Mouse (Mus musculus): Measurements from ENCODE around the gene Tsc22d2. TPM values are rescaled to one million over a fixed set of nuclear protein-coding genes. Genes with fewer than 3 reads are reported as not detected.

Gene Tsc22d2
- polyA plus RNA-seq, 1 experiment from 2014 or later, result 3.8 TPM

GRCm38 (mm10) chr3:58490787-58491186 is 76.3 kb downstream of the Tsc22d2 start:
- no peak overlapping the region for H3K27ac ChIP-seq (replicated peaks)
- WGBS (ENCODE audit: insufficient replicate concordance), result 60% methylated on average over 7 of the region's 7 CpGs
- H3K4me2 ChIP-seq, result no peak overlapping the region
- H3K36me3 ChIP-seq (replicated peaks), result no peaks in the 10 kb centered on the region
- H3K27me3 ChIP-seq, result no peaks in the 10 kb centered on the region
- no peaks in the 10 kb centered on the region for H3K4me1 ChIP-seq (replicated peaks)
- no peak overlapping the region for H3K9ac ChIP-seq
- no peaks in the 10 kb centered on the region; the same call in 1 of the 2 replicates for H3K9me3 ChIP-seq (replicated peaks)
- H3K4me3 ChIP-seq (replicated peaks), result no peak overlapping the region
- no peak for ATAC-seq (ENCODE audit: insufficient read depth)

GRCm38 (mm10) chr3:58493621-58494020 is 79.1 kb downstream of the Tsc22d2 start:
- Histone ChIP-seq H3K9me3 (replicated peaks) (no peaks in the 10 kb centered on the region), H3K27me3 (no peaks in the 10 kb centered on the region), H3K4me1 (replicated peaks) (no peaks in the 10 kb centered on the region), H3K9ac (no peak overlapping the region), H3K4me2 (no peak overlapping the region), H3K4me3 (replicated peaks) (no peak overlapping the region), H3K36me3 (replicated peaks) (no peaks in the 10 kb centered on the region), H3K27ac (replicated peaks) (no peak overlapping the region)
- no peak for ATAC-seq (ENCODE audit: insufficient read depth)
- 50% methylated on average over 4 of the region's 4 CpGs for WGBS (ENCODE audit: insufficient replicate concordance)

DNA sequence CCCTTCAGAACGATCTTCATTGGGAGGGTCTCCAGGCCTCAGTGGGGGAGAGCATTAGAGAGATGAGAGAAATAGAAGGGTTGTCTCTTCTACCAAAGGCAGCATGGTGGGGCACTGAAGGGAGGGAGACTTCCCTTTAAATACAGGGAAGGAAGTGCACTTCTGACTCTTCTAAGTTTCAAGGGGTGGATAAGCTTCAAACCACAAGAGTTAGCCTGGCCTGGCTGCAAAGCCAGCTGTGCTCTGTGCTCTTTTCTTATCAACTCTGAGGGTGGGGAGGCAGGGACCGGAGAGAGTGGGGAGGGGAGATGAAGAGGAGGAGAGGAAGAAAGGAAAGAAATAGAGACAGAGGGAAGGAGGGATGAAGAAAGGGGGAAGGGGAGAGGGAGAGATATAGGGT is 87.4 kb downstream of the Tsc22d2 start:
- Histone ChIP-seq H3K4me2 (no peak overlapping the region), H3K36me3 (replicated peaks) (no peaks in the 10 kb centered on the region), H3K27me3 (no peaks in the 10 kb centered on the region), H3K4me3 (replicated peaks) (no peak overlapping the region), H3K9ac (no peak overlapping the region), H3K27ac (replicated peaks) (no peak overlapping the region), H3K9me3 (replicated peaks) (no peaks in the 10 kb centered on the region), H3K4me1 (replicated peaks) (no peaks in the 10 kb centered on the region; the same call in 1 of the 2 replicates)
- no peak for ATAC-seq (ENCODE audit: insufficient read depth)
- WGBS (ENCODE audit: insufficient replicate concordance), result 9% methylated on average over 2 of the region's 2 CpGs

GRCm38 (mm10) chr3:58503720-58504333 is 89.3 kb downstream of the Tsc22d2 start:
- Histone ChIP-seq H3K36me3 (replicated peaks) (no peaks in the 10 kb centered on the region), H3K9me3 (replicated peaks) (no peaks in the 10 kb centered on the region), H3K9ac (no peak overlapping the region), H3K27ac (replicated peaks) (no peak overlapping the region), H3K4me3 (replicated peaks) (no peak overlapping the region), H3K4me2 (no peak overlapping the region), H3K27me3 (no peaks in the 10 kb centered on the region), H3K4me1 (replicated peaks) (no peaks in the 10 kb centered on the region; the same call in 1 of the 2 replicates)
- WGBS (ENCODE audit: insufficient replicate concordance), result 51% methylated on average over 3 of the region's 3 CpGs
- no peak for ATAC-seq (ENCODE audit: insufficient read depth)

DNA sequence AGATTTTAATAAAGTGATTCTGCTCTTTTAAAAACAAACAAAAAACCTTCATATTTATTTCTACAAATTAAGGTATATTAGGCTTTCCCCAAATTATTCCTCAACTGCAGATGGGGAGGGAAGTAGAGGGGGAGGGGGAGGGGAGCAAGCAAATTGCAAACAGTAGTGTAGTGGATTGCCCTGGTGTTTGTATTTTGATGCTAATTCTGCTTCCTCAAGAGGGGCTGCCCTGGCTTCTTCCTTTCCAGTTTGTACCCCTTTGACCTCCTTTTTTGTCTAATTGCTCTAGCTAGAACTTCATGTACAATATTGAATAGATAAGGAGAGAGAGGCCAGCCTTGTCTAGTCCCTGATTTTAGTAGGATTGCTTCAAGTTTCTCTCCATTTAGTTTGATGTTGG is 90.2 kb downstream of the Tsc22d2 start:
- no peaks in the 10 kb centered on the region for H3K36me3 ChIP-seq (replicated peaks)
- H3K4me1 ChIP-seq (replicated peaks), result no peaks in the 10 kb centered on the region; the same call in 1 of the 2 replicates
- H3K27me3 ChIP-seq, result no peaks in the 10 kb centered on the region
- no peak overlapping the region for H3K9ac ChIP-seq
- no peak overlapping the region for H3K27ac ChIP-seq (replicated peaks)
- no peak overlapping the region for H3K4me2 ChIP-seq
- H3K9me3 ChIP-seq (replicated peaks), result no peaks in the 10 kb centered on the region
- H3K4me3 ChIP-seq (replicated peaks), result no peak overlapping the region
- no peak for ATAC-seq (ENCODE audit: insufficient read depth)

DNA sequence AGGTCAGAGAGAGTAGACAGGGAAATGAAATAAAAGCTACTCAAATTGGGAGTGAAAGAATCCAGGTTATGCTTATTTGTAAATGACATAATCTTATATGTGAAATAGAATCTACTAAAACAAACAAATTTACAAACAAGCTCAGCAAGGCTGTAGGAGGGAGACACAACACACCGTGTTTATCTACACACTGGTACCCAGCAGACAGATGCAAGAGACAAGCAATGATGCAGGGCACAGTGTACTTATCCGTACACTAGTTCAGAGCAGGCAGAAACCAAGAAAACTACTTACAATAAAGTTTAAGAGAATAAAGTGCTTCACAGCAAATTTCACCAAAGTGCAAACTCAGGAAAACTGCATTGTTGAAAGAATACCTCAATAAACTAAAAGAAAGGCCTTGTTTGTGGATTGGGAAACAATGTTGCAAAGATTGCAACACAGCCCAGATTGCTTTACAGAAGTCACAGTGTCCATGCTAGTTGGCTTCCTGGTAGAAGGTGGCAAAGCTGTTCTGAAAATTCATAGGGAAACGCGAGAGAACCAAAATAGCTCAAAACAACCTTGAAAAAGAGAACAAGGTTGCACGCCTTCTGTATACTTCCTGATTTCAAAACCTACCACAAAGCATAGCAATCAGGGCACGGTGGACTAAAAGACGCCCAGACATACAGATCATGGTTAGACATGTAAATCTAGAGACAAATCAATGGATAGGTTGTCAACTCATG is 93.7 kb downstream of the Tsc22d2 start:
- H3K27ac ChIP-seq (replicated peaks), result no peak overlapping the region; the same call in 1 of the 2 replicates
- no peaks in the 10 kb centered on the region for H3K36me3 ChIP-seq (replicated peaks)
- H3K4me2 ChIP-seq, result no peak overlapping the region
- H3K9me3 ChIP-seq (replicated peaks), result no peaks in the 10 kb centered on the region
- no peaks in the 10 kb centered on the region; the same call in 1 of the 2 replicates for H3K4me1 ChIP-seq (replicated peaks)
- H3K27me3 ChIP-seq, result no peaks in the 10 kb centered on the region
- H3K4me3 ChIP-seq (replicated peaks), result no peak overlapping the region
- peak; percentile 40 for ATAC-seq (ENCODE audit: insufficient read depth)
- WGBS (ENCODE audit: insufficient replicate concordance), result 26% methylated on average over 7 of the region's 7 CpGs
- no peak overlapping the region for H3K9ac ChIP-seq

- ATAC-seq (ENCODE audit: insufficient read depth), result no peak
- no peaks in the 10 kb centered on the region for H3K9me3 ChIP-seq (replicated peaks)
- no peak overlapping the region for H3K4me2 ChIP-seq
- no peaks in the 10 kb centered on the region for H3K36me3 ChIP-seq (replicated peaks)
- H3K4me1 ChIP-seq (replicated peaks), result no peaks in the 10 kb centered on the region
- no peak overlapping the region for H3K27ac ChIP-seq (replicated peaks)
- H3K9ac ChIP-seq, result no peak overlapping the region
- H3K27me3 ChIP-seq, result no peaks in the 10 kb centered on the region
- no peak overlapping the region for H3K4me3 ChIP-seq (replicated peaks)
These were observed 97.1 kb downstream of the Tsc22d2 start for GRCm38 (mm10) chr3:58511581-58511980.

DNA sequence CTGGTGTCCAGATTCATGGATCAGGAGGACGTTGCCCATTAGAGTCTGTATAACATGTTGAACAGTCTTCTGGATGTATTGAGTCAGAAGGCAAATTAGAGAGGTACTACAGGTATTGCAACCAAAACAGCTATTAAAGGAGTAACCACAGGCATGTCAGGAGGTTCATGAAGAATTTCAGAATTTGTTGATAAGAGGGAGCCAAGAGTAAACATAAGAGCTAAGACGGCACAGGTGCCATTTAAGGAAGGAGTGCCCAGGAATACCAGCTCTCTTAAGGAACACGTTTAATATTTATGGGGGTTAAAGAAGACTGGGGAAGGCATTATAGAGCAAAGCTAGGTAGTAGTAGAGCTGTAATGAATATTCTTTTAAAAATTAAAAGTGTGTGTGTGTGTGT is 98.2 kb downstream of the Tsc22d2 start:
- no peaks in the 10 kb centered on the region for H3K4me1 ChIP-seq (replicated peaks)
- H3K27ac ChIP-seq (replicated peaks), result no peak overlapping the region
- H3K4me3 ChIP-seq (replicated peaks), result no peak overlapping the region
- H3K36me3 ChIP-seq (replicated peaks), result no peaks in the 10 kb centered on the region
- no peaks in the 10 kb centered on the region for H3K27me3 ChIP-seq
- H3K9ac ChIP-seq, result no peak overlapping the region
- H3K4me2 ChIP-seq, result no peak overlapping the region
- H3K9me3 ChIP-seq (replicated peaks), result no peaks in the 10 kb centered on the region
- no peak for ATAC-seq (ENCODE audit: insufficient read depth)
- WGBS (ENCODE audit: insufficient replicate concordance), result 67% methylated on average over 3 of the region's 3 CpGs

DNA sequence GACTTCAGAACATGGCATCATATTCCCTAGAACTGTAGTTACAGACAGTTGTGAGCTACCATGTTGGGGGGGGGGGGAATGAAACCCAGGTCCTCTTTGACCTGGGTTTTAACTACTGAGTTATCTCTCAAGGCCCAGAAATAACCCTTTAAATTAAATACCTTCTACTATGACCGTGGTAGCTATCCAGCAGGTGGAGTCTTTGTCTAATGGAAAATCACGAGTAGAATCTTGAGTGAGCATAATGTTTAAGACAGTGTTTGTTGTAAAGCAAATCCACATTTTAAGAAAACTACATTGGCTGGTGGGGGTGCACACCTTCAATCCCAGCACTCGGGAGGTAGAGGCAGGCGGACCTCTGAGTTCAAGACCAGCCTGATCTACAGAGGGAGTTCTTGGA is 99.0 kb downstream of the Tsc22d2 start:
- Histone ChIP-seq H3K27me3 (no peaks in the 10 kb centered on the region), H3K4me3 (replicated peaks) (no peak overlapping the region), H3K9ac (no peak overlapping the region), H3K9me3 (replicated peaks) (no peaks in the 10 kb centered on the region), H3K4me1 (replicated peaks) (no peaks in the 10 kb centered on the region), H3K4me2 (no peak overlapping the region), H3K27ac (replicated peaks) (no peak overlapping the region), H3K36me3 (replicated peaks) (no peaks in the 10 kb centered on the region)
- 60% methylated on average over 4 of the region's 4 CpGs for WGBS (ENCODE audit: insufficient replicate concordance)
- no peak for ATAC-seq (ENCODE audit: insufficient read depth)

- no peaks in the 10 kb centered on the region for H3K9me3 ChIP-seq (replicated peaks)
- no peak overlapping the region for H3K4me3 ChIP-seq (replicated peaks)
- H3K4me2 ChIP-seq, result no peak overlapping the region
- H3K36me3 ChIP-seq (replicated peaks), result peaks cover 1% of the 10 kb centered on the region; the same call in 1 of the 2 replicates
- no peaks in the 10 kb centered on the region for H3K27me3 ChIP-seq
- H3K27ac ChIP-seq (replicated peaks), result no peak overlapping the region
- ATAC-seq (ENCODE audit: insufficient read depth), result no peak
- 58% methylated on average over 1 of the region's 1 CpGs for WGBS (ENCODE audit: insufficient replicate concordance)
- H3K4me1 ChIP-seq (replicated peaks), result peaks cover 11% of the 10 kb centered on the region; the same call in 1 of the 2 replicates
- no peak overlapping the region for H3K9ac ChIP-seq
These were observed 101.6 kb downstream of the Tsc22d2 start for GRCm38 (mm10) chr3:58515947-58516601.
